Mouse (Mus musculus) liver, adult 2 months (tissue): ENCODE measurements around the gene Plcl2. TPM values are rescaled to one million over a fixed set of nuclear protein-coding genes. Genes with fewer than 3 reads are reported as not detected.
"Not testable (repeated sequence)": the region's sequence is repeated elsewhere in the genome, so short reads cannot be mapped to it uniquely, and the experiment has no call there.

Experiments used
- DNase-seq: peaks from one replicate; pipeline ENCODE4 v3.0.0-alpha.2; 2011; ENCODE audit warnings: low read depth, low spot score; ENCODE audit errors: extremely low read depth
- H3K27ac ChIP-seq: fragments of 200-500 bp; replicated peaks from 2 replicates; pipeline ENCODE4 v1.5.1; 2012; ENCODE audit warnings: low read depth, mild to moderate bottlenecking, control low read depth, inconsistent platforms, low read length; ENCODE audit not compliant: insufficient read depth
- H3K27me3 ChIP-seq: fragments of 200-500 bp; 2 replicates; pipeline ENCODE4 v1.6.1; 2012; ENCODE audit warnings: mild to moderate bottlenecking, moderate library complexity, low read length, inconsistent platforms; ENCODE audit not compliant: control insufficient read depth, insufficient read depth
- H3K36me3 ChIP-seq: fragments of 200-500 bp; 2 replicates; pipeline ENCODE4 v1.6.1; 2012; ENCODE audit warnings: low read length, inconsistent platforms; ENCODE audit not compliant: control insufficient read depth, insufficient read depth
- H3K4me1 ChIP-seq: fragments of 200-500 bp; 2 replicates; pipeline ENCODE4 v1.6.1; 2011; ENCODE audit warnings: low read length; ENCODE audit not compliant: control insufficient read depth, insufficient read depth
- H3K4me3 ChIP-seq: fragments of 200-500 bp; 2 replicates; pipeline ENCODE4 v1.5.1; 2011; ENCODE audit warnings: low read depth, mild to moderate bottlenecking, control low read depth, low read length, moderate library complexity; ENCODE audit not compliant: insufficient read depth
- H3K79me2 ChIP-seq: fragments of 200-500 bp; 2 replicates; pipeline ENCODE4 v1.6.1; 2012; ENCODE audit warnings: inconsistent platforms, mild to moderate bottlenecking, low read length, moderate library complexity; ENCODE audit not compliant: control insufficient read depth, insufficient read depth
- H3K9ac ChIP-seq: fragments of 200-500 bp; 2 replicates; pipeline ENCODE4 v1.6.1; 2012; ENCODE audit warnings: low read depth, mild to moderate bottlenecking, control low read depth, inconsistent platforms, low read length
- CTCF ChIP-seq: fragments of 200-500 bp; IDR thresholded peaks from 2 replicates; pipeline ENCODE4 v1.5.1; 2011; ENCODE audit warnings: low read depth, low read length, control low read depth
- POLR2A ChIP-seq: fragments of 200-500 bp; IDR thresholded peaks from 2 replicates; pipeline ENCODE4 v1.6.1; 2011; ENCODE audit warnings: low read length, control low read depth; ENCODE audit not compliant: insufficient read depth; ENCODE audit errors: extremely low read depth
- whole genome bisulfite sequencing: fragments of 180-500 bp; shearing (Covaris S2); methylation state at CpG from one replicate; pipeline ENCODE4 v1.1.7; 2018; 5-methylcytosine and 5-hydroxymethylcytosine counted together
- polyA plus RNA-seq: library from polyadenylated mRNA; depleted of rRNA; stranded (reverse); fragments of >200 nt; gene quantifications from 2 replicates; pipeline ENCODE4 v1.2.3, GENCODE M21; 2012
- total RNA-seq: library from RNA; depleted of rRNA; stranded (reverse); fragments of >200 nt; gene quantifications from 2 replicates; pipeline ENCODE4 v1.2.3, GENCODE M21; 2014

The Plcl2 gene
- total and polyA plus RNA-seq, 2 experiments, result 4.2 to 12.4 TPM

DNA sequence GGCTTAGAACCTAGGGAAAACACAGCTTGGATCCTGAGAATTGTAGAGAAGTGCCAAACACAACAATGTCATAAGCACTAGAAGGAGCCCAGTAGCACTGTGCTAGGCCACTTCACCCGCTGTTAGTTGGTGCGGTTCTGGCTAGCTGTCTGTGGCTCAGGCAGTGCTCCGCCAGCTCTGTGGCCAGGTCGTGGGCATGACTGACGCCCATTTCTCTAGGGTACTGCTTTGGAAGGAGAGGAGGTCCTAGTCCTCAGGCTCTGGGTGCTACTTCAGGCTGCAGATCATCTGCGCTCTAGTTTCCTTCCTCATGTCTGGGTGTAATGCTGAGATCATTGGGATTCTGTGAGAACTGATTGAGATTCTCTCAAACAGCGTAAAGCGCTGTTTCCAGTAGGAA lies 20.9 kb downstream of the Plcl2 start:
- no peaks in the 10 kb centered on the region for H3K36me3 ChIP-seq
- no peak for DNase-seq
- H3K27me3 ChIP-seq, result no peaks in the 10 kb centered on the region
- WGBS, result 77% methylated on average over 8 of the region's 8 CpGs
- H3K27ac ChIP-seq, result no peak overlapping the region
- no peak overlapping the region for H3K4me3 ChIP-seq
- no peaks in the 10 kb centered on the region for H3K4me1 ChIP-seq
- TF ChIP-seq POLR2A (no peak), CTCF (no peak)
- no peak overlapping the region for H3K9ac ChIP-seq
- H3K79me2 ChIP-seq, result peaks cover 7% of the 10 kb centered on the region; the same call in 1 of the 2 replicates

DNA sequence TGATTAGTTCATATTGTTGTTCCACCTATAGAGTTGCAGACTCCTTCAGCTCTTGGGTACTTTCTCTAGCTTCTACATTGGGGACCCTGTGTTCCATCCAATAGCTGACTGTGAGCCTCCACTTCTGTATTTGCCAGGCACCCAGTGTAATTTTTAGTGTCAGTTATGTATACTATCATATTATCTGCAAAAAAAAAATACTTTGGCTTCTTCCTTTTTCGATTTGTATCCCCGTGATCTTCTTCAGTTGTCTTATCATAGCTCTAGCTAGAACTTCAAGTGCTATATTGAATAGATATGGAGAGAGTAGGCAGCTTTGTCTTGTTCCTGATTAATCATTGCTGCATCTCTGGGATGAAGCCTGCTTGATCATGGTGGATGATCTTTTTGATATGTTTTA lies 25.7 kb downstream of the Plcl2 start:
- H3K27me3 ChIP-seq, H3K9ac ChIP-seq, H3K4me1 ChIP-seq, H3K4me3 ChIP-seq, DNase-seq, H3K79me2 ChIP-seq, H3K36me3 ChIP-seq, H3K27ac ChIP-seq: not testable (repeated sequence)
- WGBS, result 94% methylated on average over 2 of the region's 2 CpGs

GRCm38 (mm10) chr17:50536409-50537194 lies 27.4 kb downstream of the Plcl2 start:
- no peak for TF ChIP-seq POLR2A
- no peak for TF ChIP-seq CTCF
- 99% methylated on average over 4 of the region's 4 CpGs for WGBS
- no peak overlapping the region for H3K27ac ChIP-seq
- no peak overlapping the region for H3K4me3 ChIP-seq
- no peak for DNase-seq
- H3K36me3 ChIP-seq, result no peaks in the 10 kb centered on the region
- H3K27me3 ChIP-seq, result no peaks in the 10 kb centered on the region
- H3K9ac ChIP-seq, result no peak overlapping the region
- peaks cover 4% of the 10 kb centered on the region for H3K79me2 ChIP-seq
- peaks cover 4% of the 10 kb centered on the region; the same call in 1 of the 2 replicates for H3K4me1 ChIP-seq

DNA sequence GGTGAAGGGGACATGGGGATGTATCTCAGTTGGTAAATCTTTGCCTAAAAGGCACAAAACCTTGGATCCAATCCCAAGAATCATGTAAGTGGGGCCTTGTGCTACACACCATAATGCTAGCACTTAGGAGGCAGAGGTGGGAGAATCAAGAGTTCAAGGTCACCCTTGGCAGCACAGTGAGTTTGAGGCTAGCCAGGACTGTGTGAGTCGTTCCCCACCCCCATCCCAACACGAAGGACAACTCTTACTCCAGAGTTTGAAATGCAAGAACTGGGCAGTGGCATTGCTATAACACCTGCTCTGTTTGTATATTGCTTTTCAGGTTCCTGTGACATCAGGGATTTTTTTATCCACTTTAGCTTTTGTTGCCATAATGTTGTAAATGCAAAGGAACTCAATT lies 28.6 kb downstream of the Plcl2 start:
- no peak overlapping the region for H3K4me3 ChIP-seq
- peaks cover 4% of the 10 kb centered on the region; the same call in 1 of the 2 replicates for H3K4me1 ChIP-seq
- 29% methylated on average over 2 of the region's 2 CpGs for WGBS
- H3K9ac ChIP-seq, result no peak overlapping the region
- H3K79me2 ChIP-seq, result peaks cover 3% of the 10 kb centered on the region
- no peaks in the 10 kb centered on the region for H3K27me3 ChIP-seq
- no peaks in the 10 kb centered on the region for H3K36me3 ChIP-seq
- no peak overlapping the region for H3K27ac ChIP-seq
- no peak for TF ChIP-seq POLR2A
- no peak for TF ChIP-seq CTCF
- DNase-seq, result peak; percentile 56

DNA sequence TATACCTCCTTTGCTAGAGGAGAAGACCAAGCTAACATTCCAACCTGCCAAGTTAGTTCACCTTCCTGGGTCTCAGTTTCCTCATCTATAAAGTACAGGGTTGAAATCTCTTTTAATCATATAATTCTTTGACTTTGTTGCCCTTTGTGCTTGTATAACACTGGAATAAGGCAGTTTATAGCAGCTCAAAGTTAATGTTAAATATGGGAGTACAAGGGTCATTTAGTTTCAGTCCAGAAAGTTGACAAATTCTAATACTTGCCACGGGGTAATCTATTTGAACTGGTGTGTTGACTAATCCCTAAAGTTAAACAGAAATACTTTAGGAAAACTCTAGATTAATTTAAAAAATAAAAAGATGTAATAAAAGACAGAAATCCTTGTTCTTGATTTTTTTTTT lies 35.7 kb downstream of the Plcl2 start:
- Histone ChIP-seq H3K4me1 (peaks cover 2% of the 10 kb centered on the region; the same call in 1 of the 2 replicates), H3K4me3 (no peak overlapping the region), H3K9ac (peak overlapping the region; percentile 56; the same call in 1 of the 2 replicates), H3K27me3 (no peaks in the 10 kb centered on the region), H3K36me3 (no peaks in the 10 kb centered on the region), H3K27ac (peak overlapping the region; percentile 86), H3K79me2 (no peaks in the 10 kb centered on the region; the same call in 1 of the 2 replicates)
- 28% methylated on average over 1 of the region's 1 CpGs for WGBS
- no peak for TF ChIP-seq CTCF
- no peak for TF ChIP-seq POLR2A
- peak; percentile 94 for DNase-seq

- Histone ChIP-seq H3K36me3 (no peaks in the 10 kb centered on the region), H3K27ac (peak overlapping the region; percentile 86), H3K27me3 (no peaks in the 10 kb centered on the region), H3K79me2 (no peaks in the 10 kb centered on the region; the same call in 1 of the 2 replicates), H3K4me1 (peaks cover 2% of the 10 kb centered on the region; the same call in 1 of the 2 replicates), H3K9ac (peak overlapping the region; percentile 70), H3K4me3 (peak overlapping the region; percentile 20; the same call in 1 of the 2 replicates)
- TF ChIP-seq POLR2A (no peak), CTCF (no peak)
- WGBS, result 21% methylated on average over 6 of the region's 6 CpGs
- DNase-seq, result peak; percentile 84
Measured at GRCm38 (mm10) chr17:50545274-50545673, 36.1 kb downstream of the Plcl2 start.
